Mouse (Mus musculus) midbrain, embryonic 16.5 days (tissue): Measurements from ENCODE around the gene Treml2. TPM values are rescaled to one million over a fixed set of nuclear protein-coding genes. Genes with fewer than 3 reads are reported as not detected.

Source experiments
- ATAC-seq: fragments of 200-750 bp; cut with Nextera tagmentation; 2 replicates; pipeline ENCODE4 v1.8.0; 2017; ENCODE audit warnings: moderate TSS enrichment
- H3K27ac ChIP-seq: fragments of 300-500 bp; sonication (generic); 2 replicates; pipeline ENCODE4 v1.5.1; 2014; ENCODE audit warnings: mild to moderate bottlenecking, low read length, mixed read lengths
- H3K27me3 ChIP-seq: fragments of 300-500 bp; sonication (generic); 2 replicates; pipeline ENCODE4 v1.6.1; 2014; ENCODE audit warnings: low read depth, low read length, mixed read lengths; ENCODE audit not compliant: control insufficient read depth, insufficient read depth
- H3K36me3 ChIP-seq: fragments of 300-500 bp; sonication (generic); 2 replicates; pipeline ENCODE4 v1.6.1; 2014; ENCODE audit warnings: mild to moderate bottlenecking, low read length, moderate library complexity, mixed read lengths; ENCODE audit not compliant: control insufficient read depth, insufficient read depth
- H3K4me1 ChIP-seq: fragments of 300-500 bp; sonication (generic); 2 replicates; pipeline ENCODE4 v1.6.1; 2014; ENCODE audit warnings: mild to moderate bottlenecking, low read length, mixed read lengths; ENCODE audit not compliant: control insufficient read depth, insufficient read depth
- H3K4me2 ChIP-seq: fragments of 300-500 bp; sonication (generic); 2 replicates; pipeline ENCODE4 v1.6.1; 2014; ENCODE audit warnings: mild to moderate bottlenecking, low read length, mixed read lengths
- H3K4me3 ChIP-seq: fragments of 300-500 bp; sonication (generic); 2 replicates; pipeline ENCODE4 v1.5.1; 2014; ENCODE audit warnings: low read depth, mild to moderate bottlenecking, low read length, moderate library complexity, mixed read lengths
- H3K9ac ChIP-seq: fragments of 300-500 bp; sonication (generic); 2 replicates; pipeline ENCODE4 v1.6.1; 2014; ENCODE audit warnings: low read depth, low read length, mixed read lengths
- H3K9me3 ChIP-seq: fragments of 300-500 bp; sonication (generic); replicated peaks from 2 replicates; pipeline ENCODE4 v1.6.1; 2014; ENCODE audit warnings: mild to moderate bottlenecking, low read length, mixed read lengths; ENCODE audit not compliant: control insufficient read depth, poor library complexity, severe bottlenecking
- WGBS: fragments of 180-500 bp; shearing (Covaris S2); extraction: QIAGEN DNeasy Blood & Tissue Kit; methylation state at CpG from one replicate; pipeline ENCODE4 v1.1.7; 2014; 5-methylcytosine and 5-hydroxymethylcytosine counted together
- polyA plus RNA-seq: library from polyadenylated mRNA; unstranded; fragments of >200 nt; fragmentation: Nextera tagmentation; extraction: Ambion mirVana; gene quantifications from 2 replicates; pipeline ENCODE4 v1.2.1, GENCODE M21; 2015

The Treml2 gene
- polyA plus RNA-seq, 1 experiment from 2014 or later: 0.09 TPM

DNA sequence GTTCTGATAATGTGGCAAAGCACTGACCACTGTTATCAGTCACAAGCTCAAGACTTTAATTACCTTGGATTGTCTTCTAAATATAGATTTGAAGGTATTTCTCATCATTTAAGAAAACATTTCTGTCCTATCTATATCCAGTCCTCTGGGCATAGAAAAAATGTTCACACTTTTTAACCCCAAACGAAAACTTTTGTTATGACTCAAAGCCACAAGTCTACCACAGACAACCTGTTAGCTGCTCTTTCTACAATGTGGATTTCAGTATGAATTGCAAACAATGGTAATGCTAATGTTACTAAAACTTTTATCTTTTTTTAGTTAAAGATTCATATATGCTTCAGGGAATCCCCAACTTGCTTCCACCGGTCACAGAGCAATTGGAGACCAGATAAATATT, 33.2 kb downstream of the Treml2 start:
- no peak overlapping the region for H3K27ac ChIP-seq
- no peaks in the 10 kb centered on the region for H3K4me1 ChIP-seq
- H3K36me3 ChIP-seq: no peaks in the 10 kb centered on the region
- no peak overlapping the region for H3K4me3 ChIP-seq
- no peak overlapping the region for H3K9ac ChIP-seq
- no peaks in the 10 kb centered on the region for H3K27me3 ChIP-seq
- 89% methylated on average over 2 of the region's 2 CpGs for WGBS
- no peak for ATAC-seq
- no peak overlapping the region for H3K4me2 ChIP-seq
- no peaks in the 10 kb centered on the region for H3K9me3 ChIP-seq

DNA sequence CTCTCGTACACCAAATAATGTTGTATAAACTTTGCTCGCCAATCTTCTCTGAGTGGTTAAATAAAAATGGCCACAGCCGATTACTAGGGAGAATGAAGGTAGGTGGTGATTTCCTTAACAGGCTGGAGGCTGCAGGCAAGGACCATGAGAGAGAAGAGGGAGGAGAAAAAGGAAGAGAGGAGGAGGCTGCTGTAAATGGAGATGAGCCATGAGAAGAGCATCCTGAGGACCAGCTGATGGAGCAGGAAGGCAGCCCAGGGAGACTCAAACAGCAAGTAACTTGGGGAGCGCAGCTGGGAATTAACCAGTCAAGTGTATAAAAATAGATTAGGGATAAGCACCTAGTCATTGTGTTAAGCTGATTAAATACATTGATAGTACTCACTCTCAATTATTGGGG, 34.9 kb downstream of the Treml2 start:
- Histone ChIP-seq H3K27me3 (no peaks in the 10 kb centered on the region), H3K4me1 (no peaks in the 10 kb centered on the region), H3K9ac (no peak overlapping the region), H3K4me2 (no peak overlapping the region), H3K4me3 (no peak overlapping the region), H3K27ac (no peak overlapping the region), H3K36me3 (no peaks in the 10 kb centered on the region), H3K9me3 (no peaks in the 10 kb centered on the region)
- ATAC-seq: no peak
- WGBS: 83% methylated on average over 4 of the region's 4 CpGs

DNA sequence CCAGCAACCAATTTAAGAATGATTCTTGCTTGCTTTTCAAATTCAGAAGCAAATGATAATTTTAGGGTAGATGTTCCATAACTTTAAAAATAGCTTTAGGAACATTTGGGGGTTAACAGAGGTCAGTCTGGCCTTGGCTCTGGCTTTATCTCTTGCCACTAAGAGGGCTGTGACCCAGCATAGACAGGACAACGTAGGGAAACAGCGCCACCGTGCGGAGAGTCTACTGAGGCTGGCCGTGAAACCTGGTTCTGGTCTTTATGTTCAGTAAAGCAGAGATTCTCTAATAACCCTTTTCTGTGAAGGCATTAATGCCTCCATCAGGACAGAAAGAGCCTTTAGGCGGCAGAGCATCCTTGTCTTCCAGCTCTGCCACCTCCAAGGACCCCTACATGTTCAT, 37.6 kb downstream of the Treml2 start:
- ATAC-seq: no peak
- Histone ChIP-seq H3K4me2 (no peak overlapping the region), H3K27me3 (no peaks in the 10 kb centered on the region), H3K27ac (no peak overlapping the region), H3K9ac (no peak overlapping the region), H3K4me1 (no peaks in the 10 kb centered on the region), H3K36me3 (no peaks in the 10 kb centered on the region), H3K9me3 (no peaks in the 10 kb centered on the region), H3K4me3 (no peak overlapping the region)
- 2% methylated on average over 6 of the region's 6 CpGs for WGBS

DNA sequence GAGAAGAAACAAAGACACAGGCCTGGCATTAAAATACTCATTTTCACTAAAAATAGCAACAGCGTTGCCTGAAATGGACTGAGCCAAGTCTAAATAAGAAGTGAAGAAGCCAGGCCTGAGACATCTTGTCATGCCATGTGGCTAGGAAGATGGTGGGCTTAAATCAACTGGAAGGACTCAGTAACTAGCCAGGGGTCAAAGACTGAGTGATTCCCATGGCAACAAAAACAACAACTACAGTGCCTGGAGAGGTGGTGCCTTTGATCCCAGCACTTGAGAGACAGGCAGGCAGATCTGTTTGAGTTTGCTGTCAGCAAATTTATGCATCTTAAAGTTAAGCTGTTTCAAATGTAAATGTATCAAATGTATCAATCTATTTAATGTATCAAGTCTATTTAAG, 41.0 kb downstream of the Treml2 start:
- no peak overlapping the region for H3K4me3 ChIP-seq
- 95% methylated on average over 1 of the region's 1 CpGs for WGBS
- H3K27me3 ChIP-seq: no peaks in the 10 kb centered on the region
- no peaks in the 10 kb centered on the region for H3K9me3 ChIP-seq
- H3K9ac ChIP-seq: no peak overlapping the region
- no peaks in the 10 kb centered on the region for H3K36me3 ChIP-seq
- no peak overlapping the region for H3K4me2 ChIP-seq
- H3K4me1 ChIP-seq: no peaks in the 10 kb centered on the region
- no peak for ATAC-seq
- H3K27ac ChIP-seq: no peak overlapping the region

DNA sequence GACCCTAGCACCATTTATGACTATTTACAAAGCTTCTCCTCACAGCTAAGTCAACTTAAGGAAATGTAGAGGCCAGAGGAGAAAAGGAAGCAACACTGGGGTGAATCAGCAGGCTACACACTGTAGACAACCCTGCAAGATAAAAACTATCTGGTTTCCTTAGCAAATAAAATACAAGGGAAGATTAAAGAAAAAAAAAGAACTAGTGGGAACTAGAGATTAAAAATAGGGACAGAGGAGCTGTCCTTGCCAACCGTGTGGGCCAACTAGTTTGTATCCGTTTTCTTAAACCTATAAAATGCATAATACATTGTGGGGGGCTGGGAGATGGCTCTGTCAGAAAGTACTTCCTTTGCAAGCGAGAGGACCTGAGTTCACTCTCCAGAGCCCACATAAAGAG, 42.6 kb downstream of the Treml2 start:
- WGBS: 71% methylated on average over 3 of the region's 3 CpGs
- Histone ChIP-seq H3K4me2 (no peak overlapping the region), H3K27ac (no peak overlapping the region), H3K9me3 (no peaks in the 10 kb centered on the region), H3K4me3 (no peak overlapping the region), H3K27me3 (no peaks in the 10 kb centered on the region), H3K4me1 (no peaks in the 10 kb centered on the region), H3K36me3 (no peaks in the 10 kb centered on the region), H3K9ac (no peak overlapping the region)
- no peak for ATAC-seq

DNA sequence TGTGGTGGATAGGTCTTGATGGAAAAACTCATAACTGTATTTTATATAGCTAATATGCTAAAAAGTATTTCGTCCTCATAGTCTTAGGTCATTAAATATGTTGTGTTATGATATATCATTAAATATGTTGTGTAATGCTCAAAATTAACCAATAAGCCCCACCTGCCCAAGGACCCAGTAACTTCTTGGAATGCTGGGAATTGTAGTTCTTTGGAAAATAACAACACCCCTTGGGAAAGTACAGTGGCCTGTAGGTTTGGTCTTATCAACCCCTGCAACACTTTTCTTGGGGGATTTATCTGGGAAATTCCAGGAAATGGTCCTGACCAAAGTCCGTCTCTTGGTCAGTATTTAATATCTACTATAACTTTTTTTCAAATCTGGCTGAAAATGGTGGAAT, 43.8 kb downstream of the Treml2 start:
- H3K9ac ChIP-seq: no peak overlapping the region
- H3K27me3 ChIP-seq: no peaks in the 10 kb centered on the region
- no peaks in the 10 kb centered on the region for H3K9me3 ChIP-seq
- no peak overlapping the region for H3K4me2 ChIP-seq
- ATAC-seq: no peak
- no peaks in the 10 kb centered on the region for H3K4me1 ChIP-seq
- no peak overlapping the region for H3K4me3 ChIP-seq
- no peaks in the 10 kb centered on the region for H3K36me3 ChIP-seq
- WGBS: 86% methylated on average over 2 of the region's 2 CpGs
- H3K27ac ChIP-seq: no peak overlapping the region

DNA sequence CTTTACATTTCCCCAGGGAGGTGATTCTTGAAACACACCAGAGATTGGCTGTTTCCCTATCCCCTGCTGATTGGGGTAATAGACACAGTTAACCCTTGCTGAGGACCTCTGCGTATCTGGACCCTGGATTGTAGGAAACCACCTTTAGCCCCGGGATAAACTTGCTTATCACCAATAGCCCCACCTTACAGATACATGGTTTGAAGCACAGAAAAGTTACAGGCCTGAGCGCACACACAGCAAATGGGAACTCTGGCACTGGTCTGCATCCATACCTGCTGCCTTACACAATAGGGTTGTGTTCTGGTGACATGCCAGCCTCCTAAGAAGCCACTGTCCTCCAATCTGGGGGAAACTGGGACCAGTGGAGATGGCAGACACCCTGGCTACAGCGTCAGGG, 46.5 kb downstream of the Treml2 start:
- H3K36me3 ChIP-seq: no peaks in the 10 kb centered on the region
- H3K9ac ChIP-seq: no peak overlapping the region
- no peaks in the 10 kb centered on the region for H3K4me1 ChIP-seq
- H3K27me3 ChIP-seq: no peaks in the 10 kb centered on the region
- H3K9me3 ChIP-seq: no peaks in the 10 kb centered on the region
- WGBS: 86% methylated on average over 4 of the region's 4 CpGs
- H3K4me2 ChIP-seq: no peak overlapping the region
- ATAC-seq: no peak
- no peak overlapping the region for H3K27ac ChIP-seq
- no peak overlapping the region for H3K4me3 ChIP-seq

DNA sequence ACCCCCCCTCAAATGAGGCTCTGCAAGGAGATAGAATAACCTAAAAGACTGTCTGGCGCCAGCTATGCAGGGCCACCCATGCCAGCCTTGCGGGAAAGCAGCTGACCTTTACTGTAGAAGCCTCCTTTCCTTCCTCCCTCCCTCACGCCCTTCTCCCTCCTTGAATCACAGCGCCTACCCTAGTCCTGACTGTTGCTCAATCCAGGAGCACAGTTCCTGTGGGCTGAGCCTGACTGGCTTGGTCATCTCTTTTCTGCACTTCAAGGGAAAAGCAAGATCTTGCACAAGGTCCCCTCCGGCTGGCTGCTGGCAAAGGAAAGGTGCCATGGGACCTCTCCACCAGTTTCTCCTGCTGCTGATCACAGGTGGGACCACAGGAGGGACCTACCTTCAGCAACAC, 46.9 kb downstream of the Treml2 start, which contains the start of gene Trem2:
Gene Trem2, plus strand, starts transcription at position 171 of the 400 bp plus-strand sequence.
- no peak for ATAC-seq
- Histone ChIP-seq H3K4me3 (no peak within 1 kb of the TSS), H3K27me3 (no peaks in the 10 kb centered on the region), H3K27ac (no peak within 1 kb of the TSS), H3K9me3 (no peaks in the 10 kb centered on the region), H3K9ac (no peak within 1 kb of the TSS), H3K36me3 (no peaks in the 10 kb centered on the region), H3K4me1 (no peaks in the 10 kb centered on the region), H3K4me2 (no peak within 1 kb of the TSS)
- WGBS: 90% methylated on average over 5 of the region's 5 CpGs

DNA sequence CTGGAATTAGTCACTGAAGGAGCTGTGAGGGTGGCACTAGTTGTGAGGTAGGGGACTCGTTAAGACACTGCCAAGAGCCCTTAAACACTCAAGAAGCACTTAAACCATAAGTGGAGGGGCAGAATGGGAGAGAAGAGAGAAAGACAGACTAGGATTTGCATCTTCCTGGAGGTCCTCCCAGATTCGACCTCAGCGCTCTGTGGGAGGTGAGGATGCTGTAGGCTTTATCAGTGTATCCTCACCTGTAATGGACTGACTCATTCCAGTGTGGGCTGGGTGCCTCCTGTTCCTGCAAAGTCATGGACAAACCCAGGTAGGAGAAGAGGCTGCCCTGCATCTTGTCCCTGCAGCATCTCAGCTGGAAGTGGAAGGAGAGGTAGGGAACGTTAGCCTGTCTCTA, 47.5 kb downstream of the Treml2 start:
- no peaks in the 10 kb centered on the region for H3K9me3 ChIP-seq
- no peak overlapping the region for H3K9ac ChIP-seq
- WGBS: 74% methylated on average over 4 of the region's 4 CpGs
- no peak for ATAC-seq
- H3K36me3 ChIP-seq: no peaks in the 10 kb centered on the region
- no peaks in the 10 kb centered on the region for H3K4me1 ChIP-seq
- no peaks in the 10 kb centered on the region for H3K27me3 ChIP-seq
- no peak overlapping the region for H3K27ac ChIP-seq
- H3K4me3 ChIP-seq: no peak overlapping the region
- no peak overlapping the region for H3K4me2 ChIP-seq

DNA sequence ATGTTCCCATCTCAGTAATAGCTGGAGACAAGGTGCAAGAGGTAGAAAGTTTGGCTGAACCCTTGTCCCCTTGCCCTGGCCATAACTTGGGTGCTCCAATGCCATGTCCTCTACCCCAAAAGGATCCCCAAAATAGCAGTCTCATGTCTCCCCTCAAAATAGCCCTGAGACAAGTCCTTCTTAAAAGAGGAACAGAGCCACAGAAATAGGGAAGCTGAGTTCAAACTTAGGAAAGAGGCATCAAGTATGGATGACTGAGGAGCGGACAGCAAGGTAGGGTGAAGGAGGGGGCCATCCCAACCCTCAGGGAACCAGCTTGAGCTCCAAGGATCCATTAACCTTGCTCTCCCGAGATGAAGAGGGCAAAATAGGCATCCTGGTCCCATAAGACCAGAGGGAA, 48.0 kb downstream of the Treml2 start:
- no peak for ATAC-seq
- no peak overlapping the region for H3K27ac ChIP-seq
- H3K4me3 ChIP-seq: no peak overlapping the region
- no peak overlapping the region for H3K9ac ChIP-seq
- H3K4me2 ChIP-seq: no peak overlapping the region
- WGBS: 76% methylated on average over 2 of the region's 2 CpGs
- H3K27me3 ChIP-seq: no peaks in the 10 kb centered on the region
- no peaks in the 10 kb centered on the region for H3K4me1 ChIP-seq
- no peaks in the 10 kb centered on the region for H3K36me3 ChIP-seq
- no peaks in the 10 kb centered on the region for H3K9me3 ChIP-seq
